Mouse (Mus musculus) CH12.LX (cell line): ENCODE measurements at regions not wholly inside any gene's neighbourhood (a gene's known extent, or its start where the extent isn't known, plus 50 kb on each side); places are given as distances from the start of the nearest gene placed in this dataset.

Experiments
- CHD1 ChIP-seq: IDR thresholded peaks from 2 replicates; pipeline ENCODE4 v1.6.1; 2012; ENCODE audit warnings: low read depth, low read length, improper control_type of control experiment, inconsistent platforms
- CTCF ChIP-seq, 2 experiments: IDR thresholded peaks in 1 of 2; conservative IDR thresholded peaks in 1 of 2; 2 replicates each; pipeline ENCODE4 v1.5.1; 2011 to 2012; ENCODE audit warnings: low read depth in 2 of 2, low read length in 2 of 2, improper control_type of control experiment in 1 of 2, inconsistent platforms in 1 of 2, mild to moderate bottlenecking in 1 of 2, moderate library complexity in 1 of 2
- E2F4 ChIP-seq: IDR thresholded peaks from 2 replicates; pipeline ENCODE4 v1.6.1; 2011; ENCODE audit warnings: low read depth, low read length, improper control_type of control experiment; ENCODE audit not compliant: insufficient replicate concordance
- MAX ChIP-seq: IDR thresholded peaks from 2 replicates; pipeline ENCODE4 v1.6.1; 2011; ENCODE audit warnings: low read length, improper control_type of control experiment
- MEF2A ChIP-seq: IDR thresholded peaks from 2 replicates; pipeline ENCODE4 v1.6.1; 2014; ENCODE audit warnings: low read depth, mild to moderate bottlenecking, inconsistent platforms, low read length, improper control_type of control experiment, borderline replicate concordance
- MYC ChIP-seq: IDR thresholded peaks from 2 replicates; pipeline ENCODE4 v1.6.1; 2011; ENCODE audit warnings: low read depth, mild to moderate bottlenecking, improper control_type of control experiment, low read length
- POLR2A ChIP-seq: IDR thresholded peaks from 2 replicates; pipeline ENCODE4 v1.6.1; 2011; ENCODE audit warnings: low read depth, mild to moderate bottlenecking, improper control_type of control experiment, low read length
- POLR2AphosphoS2 ChIP-seq: IDR thresholded peaks from 2 replicates; pipeline ENCODE4 v1.6.1; 2011; ENCODE audit warnings: low read depth, low read length, improper control_type of control experiment
- RAD21 ChIP-seq: IDR thresholded peaks from 2 replicates; pipeline ENCODE4 v1.6.1; 2011; ENCODE audit warnings: low read depth, mild to moderate bottlenecking, low read length, improper control_type of control experiment, moderate library complexity
- SMC3 ChIP-seq: IDR thresholded peaks from 2 replicates; pipeline ENCODE4 v1.6.1; 2011; ENCODE audit warnings: low read depth, low read length, improper control_type of control experiment
- TBP ChIP-seq: conservative IDR thresholded peaks from 2 replicates; pipeline ENCODE4 v1.6.1; 2011; ENCODE audit warnings: low read depth, low read length, improper control_type of control experiment
- TCF12 ChIP-seq: IDR thresholded peaks from 2 replicates; pipeline ENCODE4 v1.6.1; 2014; ENCODE audit warnings: low read depth, mild to moderate bottlenecking, inconsistent platforms, low read length, improper control_type of control experiment
- USF1 ChIP-seq: IDR thresholded peaks from 2 replicates; pipeline ENCODE4 v1.6.1; 2014; ENCODE audit warnings: low read depth, mild to moderate bottlenecking, inconsistent platforms, low read length, improper control_type of control experiment
- ZNF384 ChIP-seq: IDR thresholded peaks from 2 replicates; pipeline ENCODE4 v1.6.1; 2012; ENCODE audit warnings: low read depth, low read length, improper control_type of control experiment, inconsistent platforms

DNA sequence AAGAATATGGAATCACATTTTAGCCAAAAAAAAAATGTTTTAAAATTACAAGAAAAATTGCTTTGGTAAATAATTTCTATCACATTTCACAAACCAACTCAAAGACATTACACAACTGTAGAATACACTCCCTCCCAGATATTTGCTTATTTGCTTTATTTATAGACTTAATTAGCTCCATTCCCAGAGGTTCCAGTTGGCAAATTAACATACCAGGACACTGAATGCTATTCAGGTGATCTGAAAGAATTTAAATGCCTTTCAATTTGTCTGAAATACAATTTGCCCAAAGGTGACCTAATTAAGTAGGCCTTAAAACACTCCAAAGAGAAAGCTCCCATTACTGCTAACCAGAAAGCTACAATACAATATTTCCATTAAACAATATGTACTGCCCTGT, 162.8 kb downstream of the Zpld1 start:
- TF ChIP-seq MAX, result no peak
- no peak for TF ChIP-seq POLR2A
- no peak for TF ChIP-seq TCF12
- no peak for TF ChIP-seq CTCF (conservative IDR thresholded peaks at IDR 0.05 in 1 of 2, IDR thresholded peaks at IDR 0.05 in 1 of 2; ENCODE audit: low read depth in 2 of 2, low read length in 2 of 2)
- no peak for TF ChIP-seq TBP
- TF ChIP-seq CHD1, result no peak
- no peak for TF ChIP-seq MEF2A
- TF ChIP-seq ZNF384, result no peak
- no peak for TF ChIP-seq RAD21
- no peak for TF ChIP-seq POLR2AphosphoS2
- TF ChIP-seq USF1, result no peak
- TF ChIP-seq SMC3, result no peak
- no peak for TF ChIP-seq MYC
- TF ChIP-seq E2F4, result no peak
